Mouse (Mus musculus): Measurements from ENCODE around the gene Cd151. TPM values are rescaled to one million over a fixed set of nuclear protein-coding genes. Genes with fewer than 3 reads are reported as not detected.
"Not testable (repeated sequence)": the region's sequence is repeated elsewhere in the genome, so short reads cannot be mapped to it uniquely, and the experiment has no call there.

Gene Cd151
- total RNA-seq, 2 experiments from 2014 or later, result 82.6 to 90.7 TPM

DNA sequence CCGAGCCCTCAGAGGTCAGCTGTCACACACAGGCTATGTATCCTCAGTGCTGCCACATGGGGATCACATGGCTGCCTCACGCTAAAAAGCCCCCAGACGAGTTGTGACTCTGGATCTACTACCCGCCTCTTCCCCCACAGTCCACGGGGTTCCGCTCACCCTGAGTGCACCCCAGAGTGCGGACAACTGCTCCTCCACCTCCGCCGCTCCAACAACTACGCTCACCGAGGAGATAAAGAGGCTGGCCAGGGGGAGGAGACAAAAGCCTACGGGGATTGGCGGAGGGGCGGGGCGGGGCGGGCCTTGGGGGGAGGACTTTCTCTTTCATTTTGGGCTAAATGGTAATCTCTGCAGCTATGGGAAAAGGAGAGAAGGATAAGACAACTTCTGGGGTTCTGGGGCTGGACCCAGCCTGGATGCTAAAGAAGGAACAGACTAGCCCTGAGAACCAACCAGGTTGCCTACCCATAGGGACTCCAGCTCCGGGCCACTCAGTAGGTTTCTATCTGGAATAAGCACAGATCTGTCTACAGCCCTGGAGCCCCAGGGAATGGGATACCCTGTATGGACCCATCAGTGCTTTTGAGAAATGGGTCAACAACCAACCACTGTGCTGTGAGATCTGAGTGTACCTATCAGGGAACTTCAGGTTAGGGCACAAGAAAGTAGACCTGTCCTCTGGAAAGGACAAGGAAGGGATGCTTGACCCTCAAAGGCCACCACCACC lies 31.9 kb upstream of the Cd151 start:
- DNase-seq (ENCODE audit: low spot score), result peak; percentile 57

- DNase-seq (ENCODE audit: low spot score), result no peak
Measured at GRCm38 (mm10) chr7:141435856-141436522, 31.2 kb upstream of the Cd151 start.

DNA sequence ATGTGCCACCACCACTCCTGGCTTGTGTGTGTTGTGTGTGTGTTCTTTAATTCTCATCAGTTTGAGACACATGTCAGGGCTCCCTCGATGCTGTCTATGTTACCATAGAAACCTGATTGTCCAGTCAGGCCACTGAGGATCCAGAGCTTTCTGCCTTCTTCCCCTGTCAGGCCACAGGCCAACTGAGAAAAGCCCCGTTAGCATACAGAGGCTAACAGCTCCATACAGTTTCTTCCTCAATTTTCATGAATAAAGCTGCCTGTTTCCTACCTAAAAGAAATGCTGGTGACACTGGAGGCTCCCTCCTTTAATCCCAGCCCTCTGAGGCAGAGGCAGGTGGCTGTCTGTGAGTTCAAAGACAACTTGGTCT lies 30.7 kb upstream of the Cd151 start:
- DNase-seq (ENCODE audit: low spot score), result no peak

GRCm38 (mm10) chr7:141437178-141438120 lies 29.7 kb upstream of the Cd151 start, which contains the start of gene Slc25a22:
TSS of gene Slc25a22 (minus strand) at chr7:141437892.
- DNase-seq (ENCODE audit: low spot score), result peak; percentile 79

- DNase-seq (ENCODE audit: low spot score), result no peak
Measured at GRCm38 (mm10) chr7:141438201-141438968, 28.8 kb upstream of the Cd151 start.

DNA sequence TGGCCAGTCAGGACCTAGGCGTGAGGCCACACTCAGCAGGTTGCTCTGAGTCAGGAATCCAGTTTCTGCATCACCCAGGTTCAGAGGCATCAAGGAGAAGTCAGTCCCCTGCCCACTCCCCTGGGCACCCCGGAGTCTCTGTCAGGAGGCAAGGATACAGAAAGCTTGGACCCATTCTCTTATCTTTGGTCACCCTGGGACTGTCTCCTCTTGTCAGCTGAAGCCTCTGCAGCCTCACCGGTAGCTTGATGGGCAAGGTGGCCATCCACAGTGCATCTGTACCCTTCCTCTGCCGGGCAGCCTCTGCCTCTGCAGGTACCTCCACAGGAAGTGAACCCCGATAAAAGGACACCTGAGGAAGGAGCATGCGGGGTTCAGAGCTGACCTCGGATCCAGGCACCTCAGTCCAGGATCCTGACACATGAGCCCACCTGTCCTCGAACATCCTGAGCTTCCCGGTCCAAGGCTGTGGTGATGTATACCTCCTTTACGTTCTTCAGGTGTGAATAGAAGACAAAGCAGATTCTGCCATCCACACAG lies 28.0 kb upstream of the Cd151 start:
- no peak for DNase-seq (ENCODE audit: low spot score)

DNA sequence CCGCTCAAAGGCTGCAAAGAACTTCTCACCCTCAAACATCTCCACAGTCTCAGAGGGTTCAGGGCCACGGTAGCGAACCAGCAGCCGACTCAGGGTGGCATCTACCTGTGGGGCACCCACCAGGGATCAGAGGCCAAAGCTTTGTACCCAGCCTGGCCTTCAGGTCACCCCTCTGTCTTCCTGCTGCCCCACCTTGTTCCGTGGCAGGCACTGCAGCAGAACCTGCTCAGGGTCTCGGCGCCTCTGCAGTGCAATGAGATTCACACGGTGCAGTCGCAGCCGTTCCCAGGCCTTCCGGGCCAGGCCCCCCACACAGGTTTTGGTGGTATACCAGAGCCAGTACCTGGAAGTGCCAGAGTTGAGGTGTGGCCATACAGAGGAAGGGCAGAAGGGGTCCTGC lies 27.4 kb upstream of the Cd151 start:
- no peak for DNase-seq (ENCODE audit: low spot score)

- DNase-seq (ENCODE audit: low spot score), result peak; percentile 52
Measured at GRCm38 (mm10) chr7:141440613-141441012, 26.6 kb upstream of the Cd151 start.

- no peak for DNase-seq (ENCODE audit: low spot score)
Measured at GRCm38 (mm10) chr7:141441460-141441859, 25.7 kb upstream of the Cd151 start.

DNA sequence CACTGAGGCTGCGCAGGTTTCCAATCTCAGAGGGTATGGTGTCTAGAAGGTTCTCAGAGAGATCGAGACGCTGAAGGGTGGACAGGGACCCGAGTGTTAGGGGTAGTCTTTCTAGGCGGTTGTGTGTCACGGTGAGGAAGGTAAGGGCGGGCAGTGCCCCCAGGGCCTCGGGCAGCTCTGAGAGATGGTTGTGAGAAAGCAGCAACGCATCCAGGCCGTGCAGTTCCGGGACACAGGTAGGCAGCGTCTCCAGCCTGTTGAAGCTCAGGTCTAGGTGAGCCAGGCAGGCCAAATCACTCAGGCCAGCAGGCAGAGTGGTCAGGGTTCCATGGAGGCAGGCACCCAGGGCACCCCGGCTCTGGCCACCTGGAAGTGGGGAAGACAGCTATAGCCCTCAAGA lies 25.0 kb upstream of the Cd151 start:
- DNase-seq (ENCODE audit: low spot score), result no peak

DNA sequence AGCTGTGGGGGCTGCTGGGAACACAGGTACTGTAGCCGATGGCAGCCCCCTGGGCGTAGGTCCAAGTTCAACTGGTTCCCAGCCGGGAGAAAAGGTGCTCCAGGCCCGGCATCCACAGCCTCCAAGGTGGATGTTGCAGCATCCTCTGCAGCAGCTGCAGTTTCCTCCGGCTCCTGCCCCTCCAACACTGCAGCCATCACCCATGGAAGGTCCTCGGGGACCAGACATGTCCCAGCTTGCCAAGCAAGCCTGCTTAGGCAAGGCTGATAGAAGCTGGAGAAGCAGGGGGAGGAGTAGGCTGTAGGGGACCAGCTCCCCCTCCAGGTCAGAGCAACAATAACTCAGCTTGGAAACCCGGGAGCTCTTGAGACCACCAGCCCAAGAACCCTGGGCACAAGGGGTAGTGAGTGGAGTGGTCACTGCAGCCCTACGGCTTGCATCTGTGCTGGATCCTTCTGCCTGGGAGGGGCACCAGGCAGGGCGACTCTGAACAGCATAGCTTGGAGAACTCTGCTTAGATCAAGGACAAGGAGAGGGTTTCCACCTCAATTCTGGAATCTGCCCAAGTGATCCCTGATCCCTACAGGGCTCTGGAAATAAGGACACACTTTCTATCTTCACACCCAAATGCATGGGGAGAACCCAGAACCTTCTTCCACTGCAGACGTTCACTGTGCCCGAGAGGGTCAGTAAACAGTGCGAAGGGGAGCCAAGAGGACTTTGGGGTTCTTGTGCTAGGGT lies 23.9 kb upstream of the Cd151 start:
- DNase-seq (ENCODE audit: low spot score), result no peak

GRCm38 (mm10) chr7:141443828-141444237 lies 23.4 kb upstream of the Cd151 start, which contains the start of gene Pidd1:
TSS of gene Pidd1 (minus strand) at chr7:141444025.
- peak; percentile 44 for DNase-seq (ENCODE audit: low spot score)

GRCm38 (mm10) chr7:141446374-141446773 lies 20.8 kb upstream of the Cd151 start:
- DNase-seq (ENCODE audit: low spot score), result not testable (repeated sequence)

- peak; percentile 94 for DNase-seq (ENCODE audit: low spot score)
Measured at GRCm38 (mm10) chr7:141447110-141447991, 19.8 kb upstream of the Cd151 start, which contains the start of gene Rplp2. TSS of gene Rplp2 (plus strand) at chr7:141447370.

DNA sequence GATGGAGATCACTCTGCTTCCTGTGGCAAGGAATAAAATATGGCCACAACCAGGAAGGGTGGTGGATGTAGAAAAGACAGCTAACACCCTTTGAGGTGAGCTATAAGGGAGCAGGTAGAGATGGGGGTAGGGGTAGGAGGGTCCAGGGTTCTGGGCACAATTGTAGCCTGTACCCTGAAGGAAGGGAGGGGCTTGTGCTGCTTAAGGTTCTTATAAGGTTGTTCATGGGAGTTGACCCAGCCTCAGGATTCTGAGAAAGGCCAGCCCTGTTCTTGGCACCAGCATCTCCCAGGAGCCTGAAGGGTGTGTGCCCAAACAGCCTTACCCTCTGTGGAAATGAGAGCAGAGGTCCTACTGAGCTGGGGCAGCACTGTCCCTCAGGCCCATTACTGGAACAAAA lies 15.3 kb upstream of the Cd151 start:
- no peak for DNase-seq (ENCODE audit: low spot score)

- no peak for DNase-seq (ENCODE audit: low spot score)
Measured at GRCm38 (mm10) chr7:141453636-141454035, 13.6 kb upstream of the Cd151 start.

DNA sequence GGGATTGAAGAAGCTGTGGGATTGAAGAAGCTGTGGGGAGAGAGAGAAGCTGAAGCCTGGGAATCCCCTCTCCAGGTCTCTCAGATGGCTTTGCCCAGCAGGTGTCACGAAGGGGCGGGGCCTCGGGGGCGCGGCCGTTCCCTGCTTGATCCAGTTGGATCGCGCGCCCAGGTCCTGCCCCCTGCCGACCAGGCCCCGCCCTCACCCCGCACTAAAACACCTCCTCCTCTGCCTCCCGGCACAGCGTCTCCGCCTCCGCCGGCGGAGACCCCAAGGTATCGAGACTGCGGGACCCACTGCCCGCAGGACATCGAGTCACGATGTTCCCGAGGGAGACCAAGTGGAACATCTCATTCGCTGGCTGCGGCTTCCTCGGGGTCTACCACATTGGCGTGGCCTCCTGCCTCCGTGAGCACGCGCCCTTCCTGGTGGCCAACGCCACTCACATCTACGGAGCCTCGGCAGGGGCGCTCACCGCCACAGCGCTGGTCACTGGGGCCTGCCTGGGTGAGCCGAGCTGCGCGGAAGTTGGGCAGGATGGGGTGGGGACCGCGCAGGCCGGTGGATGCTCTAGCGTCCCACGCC lies 12.1 kb upstream of the Cd151 start, which contains the start of gene Pnpla2:
Gene Pnpla2 (plus strand): TSS at position 232 of the 585 bp plus-strand sequence.
- DNase-seq (ENCODE audit: low spot score), result peak; percentile 96

DNA sequence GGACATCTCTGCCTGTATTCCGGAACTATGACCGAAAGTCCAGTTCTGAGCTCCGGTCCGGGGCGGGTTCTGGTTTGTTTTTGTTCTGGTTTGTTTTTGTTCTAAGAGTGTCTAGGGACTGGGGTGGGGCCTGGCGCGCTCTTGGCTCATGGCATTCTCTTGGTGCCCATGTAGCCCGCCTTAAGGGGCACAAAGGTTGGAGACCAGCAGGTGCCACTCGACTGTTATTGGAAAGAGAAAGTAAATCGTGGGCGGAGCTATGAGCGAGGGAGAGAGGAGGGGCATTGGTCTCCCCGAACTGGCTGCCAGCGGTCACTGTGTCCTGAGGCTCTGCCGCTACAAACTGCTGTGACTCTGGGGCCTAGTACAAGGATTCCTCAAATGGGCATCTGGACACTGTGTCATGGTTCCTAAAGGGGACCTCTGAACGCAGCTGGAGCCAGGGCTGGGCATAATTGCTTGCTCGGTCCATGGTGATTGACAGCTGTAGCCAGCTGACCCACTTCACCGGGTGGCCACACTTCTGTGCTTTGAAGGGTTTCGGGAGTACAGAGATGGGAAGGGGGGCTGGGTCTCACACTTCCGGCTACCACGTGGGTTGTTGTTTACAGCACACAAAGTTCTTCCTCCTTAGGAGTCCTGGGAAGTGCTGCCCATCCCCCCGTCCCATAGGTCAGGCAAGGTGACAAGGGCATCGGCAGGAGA lies 11.4 kb upstream of the Cd151 start:
- peak; percentile 90 for DNase-seq (ENCODE audit: low spot score)

All from gastrocnemius, adult 18-20 months (tissue).